Mouse (Mus musculus): ENCODE data around the gene Ppp2r5c.

DNA sequence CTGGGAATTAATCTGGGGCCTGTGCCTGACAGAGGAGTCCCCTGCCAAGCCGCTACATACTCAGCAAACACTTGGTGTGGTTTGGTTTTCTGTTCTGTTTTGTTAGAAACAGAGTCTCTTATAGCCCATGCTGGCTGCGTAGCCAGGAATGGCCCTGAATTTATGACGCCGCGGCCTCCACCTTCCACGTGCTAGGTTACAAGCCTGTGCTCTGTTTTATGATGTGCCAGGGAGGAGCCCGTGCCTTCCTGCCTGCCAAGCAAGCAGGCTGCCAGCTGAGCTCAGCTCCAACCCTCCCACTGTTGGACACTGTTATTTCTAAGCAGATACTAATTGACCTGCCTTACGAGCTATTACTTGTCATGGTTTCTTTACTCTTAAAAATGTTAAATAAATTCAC lies 90.8 kb downstream of the Ppp2r5c start:
- TF ChIP-seq CTCF (IDR thresholded peaks at IDR 0.05; ENCODE audit: control insufficient read depth, insufficient read depth, low read length) (no peak), POLR2A (IDR thresholded peaks at IDR 0.05; ENCODE audit: borderline replicate concordance, control insufficient read depth, low read depth, low read length) (no peak)

All from bone marrow, adult 2 months (tissue).